ENCODE assay signal across 18 mouse cellular contexts in the genomic region with DNA sequence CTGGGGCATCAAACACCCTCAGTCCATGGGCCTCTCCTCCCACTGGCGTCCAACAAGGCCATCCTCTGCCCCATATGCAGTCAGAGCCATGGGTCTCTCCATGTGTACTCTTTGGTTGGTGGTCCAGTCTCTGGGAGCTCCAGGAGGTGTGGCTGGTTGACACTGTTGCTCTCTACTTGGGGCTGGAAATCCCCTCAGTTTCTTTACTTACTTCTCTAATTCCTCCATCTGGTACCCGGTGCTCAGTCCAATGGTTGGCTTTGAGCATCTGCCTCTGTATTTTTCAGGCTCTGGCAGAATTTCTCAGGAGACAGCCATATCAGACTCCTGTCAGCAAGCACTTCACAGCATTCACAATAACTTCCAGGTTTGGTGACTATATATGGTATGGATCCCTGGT.
"Had no signal": no experiment of that assay in that cellular context is flagged by ENCODE, and none has a peak within 500 bp of the region (broad histone marks: within the 10 kb centered on the region; RNA-seq: fewer than 3 reads in every experiment).

No protein-coding gene starts in this region.

- H3K27me3 ChIP-seq: midbrain, embryonic 12.5 days; neural tube, embryonic 13.5 days; neural tube, embryonic 15.5 days; stomach, embryonic 15.5 days had no signal

- DNase-seq: lung, adult 18-20 months; lung, embryonic 14.5 days; lung, postnatal 10 days; lung, postnatal 4 days; midbrain, embryonic 14.5 days; retina, postnatal 1 day; right cerebral cortex, adult 18-20 months; right cerebral cortex, postnatal 25 days; right cerebral cortex, postnatal 4 days; spleen, adult 18-20 months; thymus, adult 2 months; thymus, postnatal 25 days; thymus, postnatal 4 days had no signal

- H3K36me3 ChIP-seq: midbrain, embryonic 10.5 days; midbrain, embryonic 12.5 days; neural tube, embryonic 13.5 days; neural tube, embryonic 15.5 days; stomach, embryonic 15.5 days had no signal
